Mouse (Mus musculus) intestine, postnatal 0 days (tissue): ENCODE measurements at regions not wholly inside any gene's neighbourhood (a gene's known extent, or its start where the extent isn't known, plus 50 kb on each side); places are given as distances from the start of the nearest gene placed in this dataset.
"Not testable (repeated sequence)": the region's sequence is repeated elsewhere in the genome, so short reads cannot be mapped to it uniquely, and the experiment has no call there.

ENCODE experiments used
- ATAC-seq: fragments of 200-750 bp; cut with Nextera tagmentation; 2 replicates; pipeline ENCODE4 v1.8.0; 2017; ENCODE audit warnings: mild to moderate bottlenecking, moderate TSS enrichment, moderate library complexity
- H3K27ac ChIP-seq: fragments of 300-500 bp; sonication (generic); 2 replicates; pipeline ENCODE4 v1.5.1; 2014; ENCODE audit warnings: mild to moderate bottlenecking, low read depth, low read length, moderate library complexity
- H3K27me3 ChIP-seq: fragments of 300-500 bp; sonication (generic); replicated peaks from 2 replicates; pipeline ENCODE4 v1.6.1; 2014; ENCODE audit warnings: low read length, mixed read lengths; ENCODE audit not compliant: control insufficient read depth, insufficient read depth
- H3K36me3 ChIP-seq: fragments of 300-500 bp; sonication (generic); 2 replicates; pipeline ENCODE4 v1.6.1; 2014; ENCODE audit warnings: mild to moderate bottlenecking, moderate library complexity; ENCODE audit not compliant: control insufficient read depth, insufficient read depth
- H3K4me1 ChIP-seq: fragments of 300-500 bp; sonication (generic); replicated peaks from 2 replicates; pipeline ENCODE4 v1.6.1; 2014; ENCODE audit warnings: antibody characterized with exemption, low read length, mixed read lengths; ENCODE audit not compliant: control insufficient read depth, insufficient read depth
- H3K4me2 ChIP-seq: fragments of 300-500 bp; sonication (generic); replicated peaks from 2 replicates; pipeline ENCODE4 v1.6.1; 2014; ENCODE audit warnings: low read depth, mild to moderate bottlenecking, moderate library complexity
- H3K4me3 ChIP-seq: fragments of 300-500 bp; sonication (generic); 2 replicates; pipeline ENCODE4 v1.5.1; 2014; ENCODE audit warnings: low read depth, low read length
- H3K9ac ChIP-seq: fragments of 300-500 bp; sonication (generic); 2 replicates; pipeline ENCODE4 v1.6.1; 2014; ENCODE audit warnings: mild to moderate bottlenecking, low read depth, low read length
- H3K9me3 ChIP-seq: fragments of 300-500 bp; sonication (generic); 2 replicates; pipeline ENCODE4 v1.6.1; 2016; ENCODE audit warnings: mixed run types; ENCODE audit not compliant: control insufficient read depth
- CTCF ChIP-seq: sonication (generic); IDR thresholded peaks from 2 replicates; pipeline ENCODE4 v1.5.1; 2016; ENCODE audit warnings: low read depth, mild to moderate bottlenecking, control low read depth, antibody characterized with exemption, moderate library complexity
- WGBS: fragments of 180-500 bp; shearing (Covaris S2); extraction: QIAGEN DNeasy Blood & Tissue Kit; methylation state at CpG from one replicate; pipeline ENCODE4 v1.1.7; 2014; 5-methylcytosine and 5-hydroxymethylcytosine counted together

- Histone ChIP-seq H3K36me3 (no peaks in the 10 kb centered on the region), H3K4me1 (no peaks in the 10 kb centered on the region), H3K27ac (no peak overlapping the region), H3K9me3 (no peaks in the 10 kb centered on the region), H3K4me2 (no peak overlapping the region), H3K9ac (no peak overlapping the region), H3K4me3 (no peak overlapping the region), H3K27me3 (no peaks in the 10 kb centered on the region)
- ATAC-seq: no peak
- 61% methylated on average over 10 of the region's 10 CpGs for WGBS
- no peak for TF ChIP-seq CTCF
Observed at GRCm38 (mm10) chr13:99671747-99672146, 155.4 kb upstream of the Map1b start.

GRCm38 (mm10) chr13:99669987-99670534, 153.7 kb upstream of the Map1b start:
- no peak overlapping the region for H3K4me3 ChIP-seq
- 81% methylated on average over 8 of the region's 8 CpGs for WGBS
- no peak for ATAC-seq
- H3K9ac ChIP-seq: no peak overlapping the region
- H3K4me2 ChIP-seq: no peak overlapping the region
- no peaks in the 10 kb centered on the region for H3K36me3 ChIP-seq
- no peaks in the 10 kb centered on the region for H3K27me3 ChIP-seq
- no peak overlapping the region for H3K27ac ChIP-seq
- H3K9me3 ChIP-seq: no peaks in the 10 kb centered on the region
- no peak for TF ChIP-seq CTCF
- H3K4me1 ChIP-seq: no peaks in the 10 kb centered on the region

DNA sequence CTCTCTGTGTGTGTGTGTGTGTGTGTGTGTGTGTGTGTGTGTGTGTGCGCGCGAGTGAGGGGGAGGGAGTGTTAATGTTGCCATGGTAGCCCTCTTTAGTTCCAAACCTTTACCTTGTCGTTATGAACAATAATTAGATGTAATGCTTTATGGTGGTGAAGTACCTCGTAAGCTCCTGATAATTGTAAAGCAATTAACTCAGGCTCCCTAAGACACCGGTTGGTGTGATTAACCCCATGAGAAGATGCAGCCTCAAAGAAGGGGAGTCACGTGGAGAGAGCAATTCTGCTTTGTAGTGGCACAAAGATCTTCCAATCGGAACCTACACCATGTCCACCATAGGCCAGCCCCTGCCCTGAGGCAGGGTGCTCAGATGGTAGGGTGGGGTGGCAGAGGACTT, 152.3 kb upstream of the Map1b start:
- H3K27ac ChIP-seq: no peak overlapping the region
- no peak overlapping the region for H3K9ac ChIP-seq
- no peak for ATAC-seq
- no peaks in the 10 kb centered on the region for H3K27me3 ChIP-seq
- no peaks in the 10 kb centered on the region for H3K4me1 ChIP-seq
- H3K4me2 ChIP-seq: no peak overlapping the region
- H3K9me3 ChIP-seq: no peaks in the 10 kb centered on the region
- WGBS: 59% methylated on average over 8 of the region's 8 CpGs
- no peak overlapping the region for H3K4me3 ChIP-seq
- H3K36me3 ChIP-seq: no peaks in the 10 kb centered on the region
- TF ChIP-seq CTCF: no peak

DNA sequence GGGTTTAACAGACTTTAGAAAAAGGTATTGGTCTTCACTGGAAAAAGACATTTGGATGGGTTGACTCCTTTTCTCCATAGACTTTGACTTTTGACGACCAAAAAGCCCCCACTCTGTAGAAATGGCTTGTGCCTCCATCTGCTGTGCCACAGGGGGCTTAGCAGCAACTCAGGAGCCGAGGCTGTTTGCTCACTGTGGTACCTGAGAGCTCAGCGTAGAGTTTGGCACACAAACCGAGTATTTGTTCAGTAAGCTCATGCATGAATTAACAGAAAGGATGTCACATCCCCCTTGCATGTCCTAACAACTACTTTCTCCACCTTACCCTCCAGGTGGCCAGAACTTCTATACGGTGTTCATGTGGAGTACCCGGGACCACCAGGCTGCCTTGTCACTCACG, 149.7 kb upstream of the Map1b start:
- no peak for ATAC-seq
- no peak overlapping the region for H3K4me2 ChIP-seq
- H3K27ac ChIP-seq: no peak overlapping the region
- H3K9ac ChIP-seq: no peak overlapping the region
- no peaks in the 10 kb centered on the region for H3K4me1 ChIP-seq
- H3K27me3 ChIP-seq: no peaks in the 10 kb centered on the region
- H3K36me3 ChIP-seq: no peaks in the 10 kb centered on the region
- H3K9me3 ChIP-seq: no peaks in the 10 kb centered on the region
- WGBS: 64% methylated on average over 7 of the region's 7 CpGs
- no peak for TF ChIP-seq CTCF
- H3K4me3 ChIP-seq: no peak overlapping the region

DNA sequence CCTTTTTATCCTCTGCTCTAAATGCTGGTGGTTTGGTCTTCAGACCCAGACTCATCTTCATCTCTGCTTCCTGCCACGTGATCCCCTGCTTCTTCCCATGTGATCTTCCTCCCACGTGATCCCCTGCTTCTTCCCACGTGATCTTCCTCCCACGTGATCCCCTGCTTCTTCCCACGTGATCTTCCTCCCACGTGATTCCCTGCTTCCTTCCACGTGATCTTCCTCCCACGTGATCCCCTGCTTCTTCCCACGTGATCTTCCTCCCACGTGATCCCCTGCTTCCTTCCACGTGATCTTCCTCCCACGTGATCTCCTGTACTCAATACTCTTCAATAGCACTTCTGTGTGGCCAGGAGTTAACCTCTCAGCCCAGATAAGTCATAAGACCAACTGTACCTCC, 147.1 kb upstream of the Map1b start:
- H3K4me1 ChIP-seq, H3K9me3 ChIP-seq, H3K27ac ChIP-seq, ATAC-seq, H3K4me3 ChIP-seq, H3K4me2 ChIP-seq, H3K36me3 ChIP-seq, H3K9ac ChIP-seq, H3K27me3 ChIP-seq: not testable (repeated sequence)
- WGBS: 87% methylated on average over 12 of the region's 12 CpGs

DNA sequence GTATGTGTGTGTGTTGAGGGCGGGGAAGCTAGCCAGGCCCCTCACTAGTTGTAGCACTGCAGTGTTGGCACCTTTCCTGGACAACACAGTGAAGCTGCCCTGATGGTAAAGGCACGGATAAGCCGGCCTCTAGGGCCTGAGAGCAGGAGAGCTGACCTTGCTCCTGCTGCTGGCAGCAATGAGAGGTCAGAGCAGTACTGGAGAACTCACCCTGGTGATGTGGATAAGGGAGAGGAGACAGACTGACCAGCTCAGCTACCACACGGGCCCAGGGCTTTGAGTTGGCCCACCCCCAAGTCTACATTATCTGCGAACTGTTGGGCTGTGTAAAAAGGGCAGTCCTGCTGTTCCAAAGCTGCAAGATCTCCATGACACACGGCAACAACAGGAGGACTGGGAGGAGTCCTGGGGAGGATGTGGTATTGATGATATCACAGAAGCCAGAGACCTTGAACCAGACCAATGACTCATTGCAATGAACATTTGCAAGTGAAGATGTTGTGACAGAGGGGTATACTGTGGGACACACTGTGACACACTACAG, 131.4 kb upstream of the Map1b start:
- Histone ChIP-seq H3K27ac (no peak overlapping the region), H3K9me3 (no peaks in the 10 kb centered on the region), H3K4me1 (no peaks in the 10 kb centered on the region), H3K4me2 (no peak overlapping the region), H3K27me3 (no peaks in the 10 kb centered on the region), H3K9ac (no peak overlapping the region), H3K36me3 (no peaks in the 10 kb centered on the region), H3K4me3 (no peak overlapping the region)
- ATAC-seq: no peak
- WGBS: 74% methylated on average over 6 of the region's 6 CpGs
- TF ChIP-seq CTCF: no peak

- Histone ChIP-seq H3K27ac (no peak overlapping the region), H3K4me2 (no peak overlapping the region), H3K9me3 (no peaks in the 10 kb centered on the region), H3K36me3 (no peaks in the 10 kb centered on the region), H3K27me3 (no peaks in the 10 kb centered on the region), H3K4me1 (no peaks in the 10 kb centered on the region), H3K4me3 (no peak overlapping the region), H3K9ac (no peak overlapping the region)
- no peak for ATAC-seq
- no peak for TF ChIP-seq CTCF
- WGBS: 93% methylated on average over 1 of the region's 1 CpGs
Observed at GRCm38 (mm10) chr13:99644771-99645170, 128.4 kb upstream of the Map1b start.
